Mouse (Mus musculus): Measurements from ENCODE around the gene Cbx1.

- TF ChIP-seq POLR2A (IDR thresholded peaks at IDR 0.05; ENCODE audit: control insufficient read depth, extremely low read depth, insufficient read depth, low read length, poor library complexity): no peak
- no peak for TF ChIP-seq CTCF (IDR thresholded peaks at IDR 0.05; ENCODE audit: borderline replicate concordance, control insufficient read depth, extremely low read depth, insufficient read depth, low read length, poor library complexity)
Observed at GRCm38 (mm10) chr11:96827917-96828316, 39.0 kb downstream of the Cbx1 start.

Measured in thymus, adult 2 months (tissue).